Mouse (Mus musculus): ENCODE measurements around the gene Tas2r117. TPM values are rescaled to one million over a fixed set of nuclear protein-coding genes. Genes with fewer than 3 reads are reported as not detected.

The Tas2r117 gene
- polyA plus RNA-seq (2014; fragmentation: Illumina TruSeq; extraction: RNeasy Lipid Tissue Mini Kit (QIAGEN cat#74804); ENCODE audit: low read depth, low replicate concordance) = not detected

DNA sequence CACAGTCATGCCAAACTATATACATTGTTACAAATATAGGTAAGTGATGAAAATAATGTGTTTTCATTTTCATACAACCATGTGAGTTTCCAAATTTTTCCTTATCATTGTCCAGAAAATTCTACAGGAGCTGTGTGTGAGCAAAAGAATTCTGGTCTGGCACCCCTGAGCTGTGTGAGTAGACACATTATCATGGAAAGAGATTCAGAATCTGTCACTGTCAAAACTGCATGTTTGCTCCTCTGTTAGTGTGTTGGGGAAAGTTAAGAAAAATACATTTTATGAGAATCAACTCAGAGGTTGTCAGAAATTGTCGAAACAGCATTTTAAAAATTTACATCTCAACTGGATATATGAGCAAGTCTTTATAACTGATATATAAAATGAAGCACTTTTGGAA, at the start of gene Tas2r117:
Tas2r117 (plus strand) TSS at position 301 of the 400 bp plus-strand sequence.

GRCm38 (mm10) chr6:132754430-132754829, 48.2 kb upstream of the Tas2r117 start, which contains the start of gene Tas2r124:
Gene Tas2r124 (plus strand): TSS chr6:132754730.

DNA sequence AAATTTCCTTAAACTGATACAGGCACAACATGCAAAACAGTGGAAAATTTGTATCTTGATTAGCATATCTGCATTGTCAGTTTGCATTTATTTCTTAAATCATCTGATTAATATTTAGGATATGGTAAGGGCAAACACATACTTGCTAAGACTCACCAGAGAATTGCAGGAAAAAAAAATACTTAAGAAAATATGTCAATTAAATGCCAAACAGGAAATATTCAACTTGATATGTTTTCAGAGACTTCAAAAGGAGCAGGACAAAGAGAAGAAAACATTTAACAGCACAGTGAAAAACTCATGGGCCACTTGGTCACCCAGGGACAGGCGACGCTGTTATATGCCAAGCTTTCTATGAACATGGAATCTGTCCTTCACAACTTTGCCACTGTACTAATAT, 40.8 kb upstream of the Tas2r117 start, which contains the start of gene Tas2r102:
Tas2r102 (plus strand) TSS at position 301 of the 400 bp plus-strand sequence.

DNA sequence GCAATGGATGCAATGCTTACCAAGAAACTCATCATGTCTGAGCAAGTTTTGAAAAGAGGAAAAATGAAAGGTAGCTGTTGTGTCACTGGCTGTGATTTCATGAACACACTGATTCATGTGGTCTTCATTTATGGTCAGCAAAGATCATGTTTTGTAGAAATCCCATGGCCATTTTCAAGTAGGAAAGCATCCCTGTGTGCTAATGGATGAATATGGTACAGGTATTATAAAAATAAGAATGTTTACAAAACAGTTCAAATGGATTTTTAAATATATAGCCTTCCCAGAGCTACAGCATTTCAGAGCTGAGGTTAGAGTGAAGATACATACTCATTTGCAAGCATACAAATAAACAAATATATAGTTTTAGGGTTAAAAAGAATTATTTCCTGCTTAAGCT, 24.6 kb upstream of the Tas2r117 start, which contains the start of gene Tas2r136:
Tas2r136 (minus strand) TSS at position 101 of the 400 bp plus-strand sequence.

GRCm38 (mm10) chr6:132846842-132847241, 44.2 kb downstream of the Tas2r117 start, which contains the start of gene Tas2r123:
Gene Tas2r123 (plus strand): TSS chr6:132847142.

Other genes with a start within 250 kb of the Tas2r117 start
- gene Prh1, start 233.0 kb upstream of the Tas2r117 start, polyA plus RNA-seq (2014; fragmentation: Illumina TruSeq; extraction: RNeasy Lipid Tissue Mini Kit (QIAGEN cat#74804); ENCODE audit: low read depth, low replicate concordance) = not detected
- gene Prp2, start 206.9 kb upstream of the Tas2r117 start, polyA plus RNA-seq (2014; fragmentation: Illumina TruSeq; extraction: RNeasy Lipid Tissue Mini Kit (QIAGEN cat#74804); ENCODE audit: low read depth, low replicate concordance) = not detected
- not detected for gene A630073D07Rik, start 151.3 kb upstream of the Tas2r117 start, polyA plus RNA-seq (2014; fragmentation: Illumina TruSeq; extraction: RNeasy Lipid Tissue Mini Kit (QIAGEN cat#74804); ENCODE audit: low read depth, low replicate concordance)
- gene Tas2r120, start 145.9 kb upstream of the Tas2r117 start, polyA plus RNA-seq (2014; fragmentation: Illumina TruSeq; extraction: RNeasy Lipid Tissue Mini Kit (QIAGEN cat#74804); ENCODE audit: low read depth, low replicate concordance) = not detected
- gene Tas2r121, start 101.8 kb upstream of the Tas2r117 start, polyA plus RNA-seq (2014; fragmentation: Illumina TruSeq; extraction: RNeasy Lipid Tissue Mini Kit (QIAGEN cat#74804); ENCODE audit: low read depth, low replicate concordance) = not detected
- not detected for gene Tas2r122, start 90.9 kb upstream of the Tas2r117 start, polyA plus RNA-seq (2014; fragmentation: Illumina TruSeq; extraction: RNeasy Lipid Tissue Mini Kit (QIAGEN cat#74804); ENCODE audit: low read depth, low replicate concordance)
- not detected for gene Tas2r115, start 64.8 kb upstream of the Tas2r117 start, polyA plus RNA-seq (2014; fragmentation: Illumina TruSeq; extraction: RNeasy Lipid Tissue Mini Kit (QIAGEN cat#74804); ENCODE audit: low read depth, low replicate concordance)
- gene Tas2r124, start 48.1 kb upstream of the Tas2r117 start, polyA plus RNA-seq (2014; fragmentation: Illumina TruSeq; extraction: RNeasy Lipid Tissue Mini Kit (QIAGEN cat#74804); ENCODE audit: low read depth, low replicate concordance) = not detected
- not detected for gene Tas2r102, start 40.7 kb upstream of the Tas2r117 start, polyA plus RNA-seq (2014; fragmentation: Illumina TruSeq; extraction: RNeasy Lipid Tissue Mini Kit (QIAGEN cat#74804); ENCODE audit: low read depth, low replicate concordance)
- gene Tas2r136, start 24.7 kb upstream of the Tas2r117 start, polyA plus RNA-seq (2014; fragmentation: Illumina TruSeq; extraction: RNeasy Lipid Tissue Mini Kit (QIAGEN cat#74804); ENCODE audit: low read depth, low replicate concordance) = not detected
- gene Tas2r123, start 44.3 kb downstream of the Tas2r117 start, polyA plus RNA-seq (2014; fragmentation: Illumina TruSeq; extraction: RNeasy Lipid Tissue Mini Kit (QIAGEN cat#74804); ENCODE audit: low read depth, low replicate concordance) = not detected
- not detected for gene Tas2r116, start 52.6 kb downstream of the Tas2r117 start, polyA plus RNA-seq (2014; fragmentation: Illumina TruSeq; extraction: RNeasy Lipid Tissue Mini Kit (QIAGEN cat#74804); ENCODE audit: low read depth, low replicate concordance)
- not detected for gene Tas2r110, start 65.2 kb downstream of the Tas2r117 start, polyA plus RNA-seq (2014; fragmentation: Illumina TruSeq; extraction: RNeasy Lipid Tissue Mini Kit (QIAGEN cat#74804); ENCODE audit: low read depth, low replicate concordance)
- not detected for gene Tas2r113, start 90.2 kb downstream of the Tas2r117 start, polyA plus RNA-seq (2014; fragmentation: Illumina TruSeq; extraction: RNeasy Lipid Tissue Mini Kit (QIAGEN cat#74804); ENCODE audit: low read depth, low replicate concordance)
- gene Tas2r125, start 106.8 kb downstream of the Tas2r117 start, polyA plus RNA-seq (2014; fragmentation: Illumina TruSeq; extraction: RNeasy Lipid Tissue Mini Kit (QIAGEN cat#74804); ENCODE audit: low read depth, low replicate concordance) = not detected
- not detected for gene Tas2r129, start 148.3 kb downstream of the Tas2r117 start, polyA plus RNA-seq (2014; fragmentation: Illumina TruSeq; extraction: RNeasy Lipid Tissue Mini Kit (QIAGEN cat#74804); ENCODE audit: low read depth, low replicate concordance)
- not detected for gene Tas2r131, start 155.1 kb downstream of the Tas2r117 start, polyA plus RNA-seq (2014; fragmentation: Illumina TruSeq; extraction: RNeasy Lipid Tissue Mini Kit (QIAGEN cat#74804); ENCODE audit: low read depth, low replicate concordance)
- not detected for gene Tas2r109, start 178.1 kb downstream of the Tas2r117 start, polyA plus RNA-seq (2014; fragmentation: Illumina TruSeq; extraction: RNeasy Lipid Tissue Mini Kit (QIAGEN cat#74804); ENCODE audit: low read depth, low replicate concordance)
- gene Tas2r103, start 234.3 kb downstream of the Tas2r117 start, polyA plus RNA-seq (2014; fragmentation: Illumina TruSeq; extraction: RNeasy Lipid Tissue Mini Kit (QIAGEN cat#74804); ENCODE audit: low read depth, low replicate concordance) = not detected

All from adipose tissue, adult 10 weeks (tissue).